Mouse (Mus musculus) heart, adult 9 months (tissue): ENCODE results near the gene Cdkn3.
"Not testable (repeated sequence)": the region's sequence is repeated elsewhere in the genome, so short reads cannot be mapped to it uniquely, and the experiment has no call there.

ENCODE experiments used
- DNase-seq, 2 experiments: peaks; one replicate each; pipeline ENCODE4 v3.0.0; 2022; ENCODE audit warnings: low spot score in 2 of 2

The Cdkn3 gene

GRCm38 (mm10) chr14:46783327-46783926 lies 23.1 kb downstream of the Cdkn3 start:
- no peak for DNase-seq

GRCm38 (mm10) chr14:46785247-46785646 lies 24.9 kb downstream of the Cdkn3 start:
- DNase-seq: no peak

- peak in 1 of 2 experiments; percentile 10 for DNase-seq
Measured at GRCm38 (mm10) chr14:46787454-46787786, 27.1 kb downstream of the Cdkn3 start.

- DNase-seq: peak; percentile 86 to 88
Measured at GRCm38 (mm10) chr14:46787787-46788504, 27.6 kb downstream of the Cdkn3 start, which contains the start of gene Cnih1. Gene Cnih1 (minus strand): TSS chr14:46788411.

GRCm38 (mm10) chr14:46788505-46788901 lies 28.2 kb downstream of the Cdkn3 start:
- no peak for DNase-seq

GRCm38 (mm10) chr14:46790303-46790702 lies 30.0 kb downstream of the Cdkn3 start:
- no peak for DNase-seq

GRCm38 (mm10) chr14:46790723-46791122 lies 30.4 kb downstream of the Cdkn3 start:
- no peak for DNase-seq

- DNase-seq: no peak
Measured at GRCm38 (mm10) chr14:46794157-46794556, 33.8 kb downstream of the Cdkn3 start.

GRCm38 (mm10) chr14:46800684-46801345 lies 40.5 kb downstream of the Cdkn3 start:
- peak in 1 of 2 experiments; percentile 9 for DNase-seq

GRCm38 (mm10) chr14:46803259-46803658 lies 42.9 kb downstream of the Cdkn3 start:
- DNase-seq: no peak

GRCm38 (mm10) chr14:46803791-46804190 lies 43.5 kb downstream of the Cdkn3 start:
- no peak for DNase-seq

- no peak for DNase-seq
Measured at GRCm38 (mm10) chr14:46806186-46806585, 45.8 kb downstream of the Cdkn3 start.

- no peak for DNase-seq
Measured at GRCm38 (mm10) chr14:46807927-46808326, 47.6 kb downstream of the Cdkn3 start.

- no peak for DNase-seq
Measured at GRCm38 (mm10) chr14:46815640-46816039, 55.3 kb downstream of the Cdkn3 start.

- no peak for DNase-seq
Measured at GRCm38 (mm10) chr14:46816916-46817622, 56.7 kb downstream of the Cdkn3 start.

GRCm38 (mm10) chr14:46818743-46819142 lies 58.4 kb downstream of the Cdkn3 start:
- no peak for DNase-seq

GRCm38 (mm10) chr14:46819961-46820360 lies 59.6 kb downstream of the Cdkn3 start:
- not testable (repeated sequence) for DNase-seq
